Mouse (Mus musculus): ENCODE data around the gene Zzef1. TPM values are rescaled to one million over a fixed set of nuclear protein-coding genes. Genes with fewer than 3 reads are reported as not detected.
A peak's percentile ranks its signal among the peaks of the same experiment; 100 is the strongest.

Zzef1 gene
- polyA plus RNA-seq, 1 experiment = 8.7 TPM

DNA sequence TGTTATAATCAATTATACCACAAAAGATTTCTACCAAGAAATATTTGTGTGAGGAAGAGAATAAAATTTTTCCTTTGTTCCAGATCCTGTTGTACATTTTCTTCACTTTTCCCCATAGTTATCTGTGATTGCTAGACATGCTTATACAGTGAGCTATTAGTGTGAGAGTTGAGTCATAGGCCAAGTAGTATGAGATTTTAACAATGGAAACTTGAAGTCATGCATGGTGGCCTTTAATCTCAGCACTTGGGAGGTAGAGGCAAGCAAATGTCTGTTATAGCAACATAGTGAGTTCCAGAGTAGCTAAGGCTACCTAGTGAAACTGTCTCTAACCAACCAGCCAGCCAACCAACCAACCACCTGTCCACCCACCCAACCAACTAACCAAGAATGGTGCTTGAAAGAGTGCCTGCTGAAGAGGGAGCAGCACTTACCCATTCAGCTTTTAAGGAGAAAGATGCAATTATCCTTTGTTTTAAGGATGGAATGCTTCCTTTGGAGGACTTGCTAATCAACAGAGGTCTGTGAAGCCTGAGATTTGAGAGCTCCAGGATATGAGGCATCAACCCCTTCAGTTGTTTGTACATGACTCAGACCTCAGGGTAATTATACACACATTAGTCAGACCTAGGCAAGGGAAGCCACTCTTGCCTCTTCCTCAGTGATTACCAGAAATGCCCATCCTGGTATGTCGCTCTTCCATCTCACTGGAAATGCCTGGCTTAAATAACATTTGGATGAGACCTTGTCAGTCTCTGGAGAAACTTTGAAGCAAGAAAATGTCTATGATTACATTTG is 52.0 kb downstream of the Zzef1 start:
- no peak for TF ChIP-seq GATA1 (IDR thresholded peaks at IDR 0.05; ENCODE audit: low read length)

GRCm38 (mm10) chr11:72850419-72851131 is 54.5 kb downstream of the Zzef1 start:
- no peak for TF ChIP-seq GATA1 (IDR thresholded peaks at IDR 0.05; ENCODE audit: low read length)

DNA sequence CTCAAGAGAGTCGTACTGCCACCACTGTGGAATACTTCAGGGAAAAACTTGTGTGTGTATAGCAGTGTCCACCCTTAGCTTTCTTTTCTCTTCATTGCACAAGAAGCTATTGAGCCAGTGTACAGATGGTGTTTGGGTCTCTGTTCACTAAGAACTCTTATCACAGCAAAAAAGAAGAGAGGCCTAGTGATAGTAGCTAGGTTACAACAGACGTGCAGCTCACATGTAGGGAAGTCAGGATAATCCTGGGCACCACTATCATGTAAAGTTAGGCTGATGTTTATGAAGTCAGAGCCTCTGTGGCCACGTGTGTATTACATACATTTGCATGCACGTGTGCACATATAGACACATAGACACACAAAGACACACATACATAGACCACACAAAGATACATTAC is 55.2 kb downstream of the Zzef1 start:
- TF ChIP-seq GATA1 (IDR thresholded peaks at IDR 0.05; ENCODE audit: low read length) = no peak

- no peak for TF ChIP-seq GATA1 (IDR thresholded peaks at IDR 0.05; ENCODE audit: low read length)
Observed at GRCm38 (mm10) chr11:72852122-72852521, 56.1 kb downstream of the Zzef1 start.

DNA sequence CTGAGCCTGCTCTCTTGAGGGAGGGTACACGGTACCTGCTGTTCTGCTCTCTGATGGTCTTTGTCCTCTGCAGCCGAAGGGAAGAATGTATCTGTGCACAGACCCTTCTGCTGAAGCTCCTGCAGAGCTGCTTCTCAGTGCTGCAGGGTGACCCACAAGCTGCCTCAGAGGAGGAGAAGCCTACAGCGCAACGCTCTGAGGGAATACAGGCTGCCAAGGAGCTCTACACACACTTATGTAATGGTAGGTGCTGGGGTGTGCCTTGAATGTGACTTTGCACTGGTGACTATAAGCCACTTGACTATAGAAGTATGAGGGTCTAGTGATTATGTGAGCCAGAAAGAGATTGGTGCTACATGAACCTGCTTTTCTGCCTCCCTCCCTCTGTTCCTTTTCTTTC is 57.1 kb downstream of the Zzef1 start:
- no peak for TF ChIP-seq GATA1 (IDR thresholded peaks at IDR 0.05; ENCODE audit: low read length)

DNA sequence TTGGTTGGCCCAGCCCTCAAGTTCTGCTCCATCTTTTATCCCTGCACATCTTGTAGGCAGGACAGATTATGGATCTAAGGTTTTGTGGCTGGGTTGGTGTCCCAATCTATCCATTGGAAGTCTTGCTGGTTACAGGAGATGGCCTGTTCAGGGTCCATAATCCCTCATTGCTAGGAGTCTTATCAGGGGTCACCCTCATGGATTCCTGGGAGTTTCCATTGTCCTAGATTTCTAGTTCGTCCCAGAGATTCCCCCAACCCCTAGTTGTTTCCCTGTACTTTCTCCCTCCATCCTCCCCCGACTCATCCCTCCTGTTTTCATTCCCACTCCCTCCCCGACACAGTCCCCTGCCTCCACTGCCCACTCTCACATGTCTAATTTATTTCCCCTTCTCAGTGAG is 58.2 kb downstream of the Zzef1 start:
- no peak for TF ChIP-seq GATA1 (IDR thresholded peaks at IDR 0.05; ENCODE audit: low read length)

DNA sequence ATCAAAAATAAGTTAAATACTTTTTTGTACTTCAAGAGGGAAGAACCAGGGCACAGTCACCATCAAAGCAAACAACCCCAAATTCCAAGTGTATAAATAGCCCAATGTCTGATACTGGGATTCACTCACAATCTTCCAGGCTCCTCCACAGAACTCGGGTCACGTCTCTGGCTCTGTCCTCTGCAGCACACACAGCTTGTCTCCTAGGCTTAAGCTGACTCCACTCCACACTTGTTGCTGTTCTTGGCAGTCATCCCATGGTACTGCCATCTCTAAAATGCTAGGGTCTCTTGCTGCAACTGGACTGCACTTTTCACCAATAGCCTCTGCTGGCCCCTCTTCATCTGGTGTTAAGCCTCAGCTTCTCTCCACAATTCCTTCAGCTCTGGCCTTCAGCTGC is 60.7 kb downstream of the Zzef1 start:
- TF ChIP-seq GATA1 (IDR thresholded peaks at IDR 0.05; ENCODE audit: low read length) = no peak

GRCm38 (mm10) chr11:72861236-72861635 is 65.2 kb downstream of the Zzef1 start:
- no peak for TF ChIP-seq GATA1 (IDR thresholded peaks at IDR 0.05; ENCODE audit: low read length)

DNA sequence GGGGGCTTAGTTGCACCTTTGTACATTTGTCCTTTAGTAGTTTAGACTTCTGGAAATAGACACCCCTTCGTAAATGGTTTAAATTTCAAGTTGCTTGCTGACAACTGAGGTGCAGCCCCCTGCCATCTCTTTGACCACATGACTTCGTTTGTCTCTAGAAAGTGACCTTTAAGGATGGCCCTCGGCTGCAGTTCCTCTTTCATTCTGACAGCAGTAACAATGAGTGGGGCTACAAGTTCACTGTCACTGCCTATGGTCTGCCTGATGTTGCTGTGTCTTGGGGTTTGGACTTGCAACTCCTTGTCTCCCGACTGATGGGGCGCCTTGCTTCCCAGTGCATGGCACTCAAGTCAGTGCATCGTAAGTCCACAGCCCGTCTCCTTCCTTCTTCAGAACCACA is 70.4 kb downstream of the Zzef1 start:
- no peak for TF ChIP-seq GATA1 (IDR thresholded peaks at IDR 0.05; ENCODE audit: low read length)

DNA sequence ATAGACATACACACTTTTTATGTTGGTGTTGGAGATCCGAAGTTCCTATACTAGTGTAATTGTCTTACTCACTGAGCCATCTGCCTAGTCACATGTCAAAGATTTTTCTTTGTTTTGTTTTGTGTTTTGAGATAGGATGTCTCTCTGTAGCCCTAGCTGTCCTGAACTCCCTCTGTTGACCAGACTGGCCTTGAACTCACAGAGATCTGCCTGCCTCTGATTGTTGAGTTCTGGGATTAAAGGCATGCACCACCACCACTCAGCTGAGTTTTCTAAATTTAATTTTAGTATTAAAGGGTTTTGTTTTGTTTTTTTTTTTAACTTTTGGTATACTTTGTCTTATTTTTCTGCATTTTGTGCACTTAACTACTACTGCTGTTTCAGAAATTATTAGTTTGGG is 76.0 kb downstream of the Zzef1 start:
- TF ChIP-seq GATA1 (IDR thresholded peaks at IDR 0.05; ENCODE audit: low read length) = no peak

GRCm38 (mm10) chr11:72892623-72893022 is 96.6 kb downstream of the Zzef1 start:
- no peak for TF ChIP-seq GATA1 (IDR thresholded peaks at IDR 0.05; ENCODE audit: low read length)

DNA sequence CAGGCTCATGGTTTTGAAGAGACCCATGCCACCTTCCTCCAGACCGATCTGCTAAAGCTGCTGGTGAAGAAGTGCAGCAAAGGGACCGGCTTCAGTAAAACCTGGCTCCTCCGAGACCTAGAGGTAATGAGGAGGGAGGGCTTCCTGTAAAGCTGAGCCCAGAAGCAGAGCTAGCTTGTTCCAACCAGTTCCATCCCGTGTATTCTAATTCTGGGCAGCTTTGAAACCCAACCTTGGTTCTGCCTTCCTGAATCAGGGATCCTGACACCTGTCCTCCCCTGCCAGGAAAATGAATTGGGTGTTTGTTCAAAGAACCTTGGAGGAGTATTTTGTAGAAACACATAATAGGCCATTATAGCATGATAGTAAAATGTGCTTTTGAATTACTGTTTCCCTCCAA is 112.4 kb downstream of the Zzef1 start:
- no peak for TF ChIP-seq GATA1 (IDR thresholded peaks at IDR 0.05; ENCODE audit: low read length)

DNA sequence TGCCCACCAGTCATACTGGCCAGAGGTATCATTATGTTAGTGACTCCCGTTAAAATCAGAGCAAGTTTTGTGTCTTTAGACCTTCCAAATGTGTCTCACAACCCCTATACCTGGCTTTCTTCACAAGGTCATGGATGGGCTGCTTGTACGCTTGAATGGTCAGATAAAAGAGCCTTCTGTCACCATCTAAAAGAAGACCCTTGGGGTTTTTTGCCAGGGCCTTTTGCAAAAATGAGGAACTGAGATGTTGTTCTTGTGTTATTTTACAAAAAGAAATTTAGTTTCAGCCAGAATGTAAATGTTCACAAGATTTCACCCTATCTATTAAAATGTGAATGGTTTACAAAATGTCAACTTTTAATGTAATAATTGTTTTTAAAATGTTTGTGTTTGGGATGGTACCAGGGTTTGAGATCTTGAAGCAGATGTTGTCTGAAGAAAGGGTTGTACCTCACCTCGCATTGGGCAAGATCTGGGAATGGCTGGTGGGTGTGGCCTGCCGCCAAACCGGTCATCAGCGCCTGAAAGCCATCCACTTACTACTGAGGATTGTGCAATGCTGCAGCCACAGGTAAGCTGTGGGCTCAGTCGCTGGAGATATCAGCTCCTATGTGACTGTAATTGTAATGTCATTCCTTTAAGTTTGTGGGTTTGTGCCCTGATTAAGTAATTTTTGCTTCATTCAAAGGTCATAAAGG is 121.4 kb downstream of the Zzef1 start:
- no peak for TF ChIP-seq GATA1 (IDR thresholded peaks at IDR 0.05; ENCODE audit: low read length)

- no peak for TF ChIP-seq GATA1 (IDR thresholded peaks at IDR 0.05; ENCODE audit: low read length)
Observed at GRCm38 (mm10) chr11:72923116-72923515, 127.1 kb downstream of the Zzef1 start.

DNA sequence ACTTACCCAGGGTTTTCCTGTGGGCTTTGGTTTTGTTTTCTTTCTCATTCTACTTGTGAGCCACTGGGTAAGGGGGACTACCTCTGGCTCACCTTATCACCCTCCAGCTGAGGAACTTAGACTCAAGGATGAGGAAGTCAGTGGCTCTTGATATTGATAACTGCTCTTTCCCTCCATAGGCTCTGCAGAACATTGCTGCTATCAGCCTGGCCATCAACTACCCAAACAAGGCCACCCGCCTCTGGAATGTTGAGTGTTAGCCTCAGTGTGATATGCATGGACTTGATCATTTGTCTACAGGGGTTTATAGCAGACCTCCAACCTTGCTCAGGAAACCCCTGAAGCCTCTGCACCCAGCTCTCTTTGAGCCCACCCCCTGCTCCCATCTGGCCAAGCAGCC is 128.4 kb downstream of the Zzef1 start:
- TF ChIP-seq GATA1 (IDR thresholded peaks at IDR 0.05; ENCODE audit: low read length) = peak; percentile 62

DNA sequence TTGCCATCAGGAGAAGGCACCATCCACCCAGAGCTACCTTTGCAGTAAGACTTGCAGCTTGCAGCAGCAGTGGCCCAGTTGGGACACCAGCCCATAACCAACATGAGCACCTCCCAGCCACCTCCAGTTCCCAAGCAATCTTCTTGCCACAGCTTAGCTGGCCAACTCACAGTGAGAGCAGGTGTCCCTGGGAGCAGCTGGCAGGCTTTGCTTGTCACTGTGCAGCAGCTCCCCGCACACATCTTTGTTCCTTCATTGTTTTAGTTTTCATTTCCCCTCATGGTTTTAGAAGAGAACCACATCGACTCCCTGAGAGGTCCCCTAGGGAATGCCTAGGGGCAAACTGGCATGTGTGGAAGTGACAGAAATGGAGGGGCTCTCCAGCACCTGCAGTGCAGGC is 129.0 kb downstream of the Zzef1 start:
- no peak for TF ChIP-seq GATA1 (IDR thresholded peaks at IDR 0.05; ENCODE audit: low read length)

Data from G1E-ER4 (cell line).